Mouse (Mus musculus) CD8-positive naive resting alpha-beta T cell, adult 2 months (primary cell): ENCODE measurements around the gene Fndc5.
A peak's percentile ranks its signal among the peaks of the same experiment; 100 is the strongest.

ENCODE experiments used
- DNase-seq, 2 experiments: peaks; one replicate each; pipeline ENCODE4 v3.0.0; 2022; ENCODE audit warnings: low read depth in 2 of 2, low spot score in 2 of 2

The Fndc5 gene

GRCm38 (mm10) chr4:129145943-129146342 lies 9.1 kb downstream of the Fndc5 start:
- no peak for DNase-seq

- DNase-seq, result no peak
Measured at GRCm38 (mm10) chr4:129146392-129146791, 9.6 kb downstream of the Fndc5 start.

DNA sequence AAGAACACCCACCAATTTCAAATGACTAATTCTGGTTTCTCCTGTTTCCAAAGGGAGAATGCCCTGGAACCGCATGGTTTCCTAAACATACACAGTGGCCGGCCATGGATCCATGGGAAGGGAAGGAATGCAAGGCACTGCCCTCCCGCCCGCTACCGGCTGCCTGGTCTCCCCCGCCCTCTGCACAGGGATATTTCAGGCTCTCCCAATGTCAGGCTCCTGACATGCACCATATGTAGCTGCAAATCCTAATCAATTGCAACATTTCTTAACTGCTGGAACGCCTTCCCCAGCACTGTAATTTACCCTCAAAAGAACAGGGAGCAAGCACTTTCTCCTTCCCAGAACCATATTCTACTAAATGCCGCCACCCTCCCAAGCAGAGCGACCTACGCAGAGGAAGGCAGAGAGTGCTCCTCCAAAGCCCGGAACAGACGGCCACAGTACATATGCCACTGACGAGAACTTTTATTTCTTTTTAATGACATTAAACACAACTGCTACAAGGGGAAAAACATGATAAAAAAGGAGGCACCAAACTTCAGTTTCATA lies 10.8 kb downstream of the Fndc5 start:
- no peak for DNase-seq

GRCm38 (mm10) chr4:129149321-129149720 lies 12.5 kb downstream of the Fndc5 start:
- DNase-seq, result no peak

GRCm38 (mm10) chr4:129151276-129151811 lies 14.5 kb downstream of the Fndc5 start:
- DNase-seq, result no peak

GRCm38 (mm10) chr4:129157541-129157940 lies 20.7 kb downstream of the Fndc5 start:
- no peak for DNase-seq

- DNase-seq, result no peak
Measured at GRCm38 (mm10) chr4:129158549-129158948, 21.8 kb downstream of the Fndc5 start.

- DNase-seq, result no peak
Measured at GRCm38 (mm10) chr4:129161076-129161475, 24.3 kb downstream of the Fndc5 start.

DNA sequence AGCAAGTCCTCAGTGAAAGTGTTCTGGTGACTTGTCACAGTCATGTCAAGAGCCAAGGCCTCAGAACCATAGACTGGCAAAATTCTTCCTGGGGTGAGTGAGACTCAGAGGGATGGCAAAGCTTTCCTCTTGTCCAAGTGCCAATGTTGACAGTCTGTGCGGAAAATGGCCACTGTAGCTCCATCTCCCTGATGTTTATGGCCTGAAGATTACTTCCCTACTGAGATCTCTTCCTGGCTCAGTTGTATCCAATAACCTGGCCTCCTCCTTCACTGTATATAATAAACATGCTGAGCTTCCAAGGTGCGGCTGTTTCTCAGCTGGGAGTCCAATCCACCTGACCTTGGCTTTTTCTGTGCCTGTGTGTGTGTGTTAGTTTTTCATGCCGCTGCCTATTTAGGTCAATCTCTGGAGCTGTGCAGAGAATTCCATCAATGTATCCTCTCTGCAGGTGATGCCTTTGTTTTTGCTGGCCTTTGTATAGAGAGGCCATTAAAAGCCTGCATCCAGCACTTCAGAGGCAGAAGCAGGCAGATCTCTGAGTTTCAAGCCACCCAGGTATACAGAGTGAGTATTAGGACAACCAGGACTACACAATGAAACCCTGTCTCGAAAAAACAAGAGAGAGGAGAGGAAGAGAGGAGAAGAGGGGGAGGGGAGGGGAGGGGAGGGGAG lies 24.9 kb downstream of the Fndc5 start:
- no peak for DNase-seq

DNA sequence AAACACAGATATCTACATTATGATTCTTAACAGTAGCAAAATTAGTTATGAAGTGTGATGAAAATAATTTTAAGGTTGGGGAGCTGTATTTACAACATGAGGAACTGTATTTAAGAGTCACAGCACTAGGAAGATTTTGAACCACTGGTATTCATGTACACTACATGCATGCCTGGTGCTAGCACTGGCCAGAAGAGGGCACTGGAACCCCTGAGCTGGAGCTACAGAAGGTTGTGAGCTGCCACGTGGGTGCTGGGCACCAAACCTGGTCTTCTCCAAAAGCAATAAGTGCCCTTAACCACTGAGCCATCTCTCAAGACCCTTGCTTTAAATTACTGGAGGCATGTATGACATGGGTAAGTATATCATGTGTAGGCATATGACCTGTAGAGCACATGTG lies 35.7 kb downstream of the Fndc5 start:
- DNase-seq, result no peak

- no peak for DNase-seq
Measured at GRCm38 (mm10) chr4:129179560-129179959, 42.8 kb downstream of the Fndc5 start.

DNA sequence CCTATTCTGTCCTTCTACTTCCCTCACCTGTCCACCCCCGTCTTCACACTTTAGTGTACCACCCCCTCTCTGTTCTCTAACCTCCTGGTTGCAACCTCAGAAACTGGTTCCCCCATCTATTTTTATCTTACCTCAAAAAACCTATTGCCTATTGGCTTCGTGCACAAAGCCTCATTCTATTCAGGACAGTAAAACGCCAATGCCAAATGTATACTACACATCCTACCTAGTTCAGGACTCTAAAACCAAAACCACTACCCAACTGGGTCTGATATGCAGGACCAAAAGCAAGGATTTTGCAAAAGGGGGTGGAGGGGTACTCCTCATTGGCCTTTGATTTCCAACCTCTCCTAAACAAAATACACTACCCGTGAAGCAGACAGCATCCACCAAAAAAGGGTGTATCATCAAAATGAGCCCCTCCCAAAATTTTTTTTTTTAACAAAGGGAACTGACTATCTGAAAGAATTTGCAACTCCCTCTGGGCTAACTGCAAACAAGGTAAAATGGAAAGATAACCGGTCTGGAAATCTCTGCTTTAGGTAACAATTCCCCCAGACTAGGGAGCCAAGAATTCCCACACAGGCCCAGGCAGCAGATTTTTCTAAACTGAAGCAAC lies 51.4 kb downstream of the Fndc5 start:
- no peak for DNase-seq

DNA sequence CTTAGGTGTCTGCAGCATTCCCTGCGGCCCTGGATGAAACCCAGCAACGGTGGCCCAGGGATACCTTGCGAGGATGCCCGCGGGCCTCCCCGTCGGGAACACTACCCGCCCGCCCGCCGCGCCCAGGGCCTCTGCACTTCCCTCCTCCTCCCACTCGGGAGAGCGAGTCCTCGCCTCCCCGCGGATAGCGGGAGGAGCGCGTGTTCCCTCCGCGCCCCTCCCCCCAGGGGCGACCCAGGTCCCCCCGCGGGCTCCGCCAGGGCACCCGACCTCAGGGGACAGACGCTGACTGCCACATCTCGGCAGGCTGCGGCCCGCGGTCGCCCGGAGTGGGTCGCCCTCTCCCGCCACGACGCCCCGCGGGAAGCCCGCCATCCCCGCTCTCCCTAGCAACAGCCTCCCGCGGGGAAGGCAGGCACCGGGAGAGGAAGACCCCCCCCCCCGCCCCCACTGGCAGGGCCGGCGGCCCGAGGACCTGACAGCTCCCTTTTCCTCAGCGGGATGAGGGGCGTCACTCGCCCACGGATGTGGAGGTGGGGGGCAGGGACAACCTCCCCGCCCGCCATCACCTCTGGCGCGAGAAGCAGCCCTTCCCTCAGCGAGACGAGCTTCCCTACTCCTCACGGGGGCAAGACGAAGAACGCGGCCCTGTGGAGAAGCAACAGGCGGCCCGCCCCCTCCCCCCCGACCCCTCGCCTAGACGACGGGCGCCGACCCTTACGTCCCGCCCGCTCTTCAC lies 52.2 kb downstream of the Fndc5 start:
- peak; percentile 30 to 35 for DNase-seq

- peak; percentile 97 to 98 for DNase-seq
Measured at GRCm38 (mm10) chr4:129189542-129190519, 53.0 kb downstream of the Fndc5 start, which contains the start of the genes S100pbp and Yars. Gene S100pbp, minus strand, starts transcription at chr4:129189727. Gene Yars, plus strand, starts transcription at chr4:129189760.

GRCm38 (mm10) chr4:129190538-129190937 lies 53.7 kb downstream of the Fndc5 start:
- peak in 1 of 2 experiments; percentile 1 for DNase-seq

DNA sequence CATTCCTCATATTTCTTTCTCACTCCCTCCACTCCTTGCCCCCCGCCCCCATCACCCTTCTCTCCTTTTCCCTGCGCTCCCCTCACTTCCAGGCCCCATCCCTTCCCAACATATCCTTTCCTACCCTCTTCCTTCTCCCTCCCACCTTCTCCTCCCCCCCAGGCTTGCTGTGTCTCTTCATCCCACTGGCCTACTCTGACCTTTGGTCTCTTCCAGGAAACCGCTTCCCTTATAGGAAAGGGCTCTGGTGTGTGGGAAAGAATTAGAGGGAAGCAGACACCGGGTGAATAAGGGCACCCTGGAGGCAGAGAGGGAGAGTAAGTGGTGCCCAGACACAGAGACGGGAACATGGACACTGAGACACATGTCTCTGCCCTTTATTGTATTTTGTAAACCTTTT lies 54.9 kb downstream of the Fndc5 start:
- no peak for DNase-seq
